Mouse (Mus musculus): ENCODE data around the gene Smurf1. TPM values are rescaled to one million over a fixed set of nuclear protein-coding genes. Genes with fewer than 3 reads are reported as not detected.

Smurf1 gene
- polyA plus RNA-seq, 1 experiment from 2014 or later, result 14.4 TPM

GRCm38 (mm10) chr5:144853931-144854330 is 111.7 kb downstream of the Smurf1 start:
- Histone ChIP-seq H3K36me3 (peaks cover 69% of the 10 kb centered on the region), H3K4me3 (replicated peaks) (no peak overlapping the region), H3K27ac (no peak overlapping the region), H3K4me2 (no peak overlapping the region), H3K27me3 (replicated peaks) (no peaks in the 10 kb centered on the region), H3K9me3 (no peaks in the 10 kb centered on the region), H3K9ac (no peak overlapping the region), H3K4me1 (no peaks in the 10 kb centered on the region)
- WGBS, result 86% methylated on average over 5 of the region's 5 CpGs
- ATAC-seq (ENCODE audit: insufficient read depth, low FRiP score, low read depth), result no peak

DNA sequence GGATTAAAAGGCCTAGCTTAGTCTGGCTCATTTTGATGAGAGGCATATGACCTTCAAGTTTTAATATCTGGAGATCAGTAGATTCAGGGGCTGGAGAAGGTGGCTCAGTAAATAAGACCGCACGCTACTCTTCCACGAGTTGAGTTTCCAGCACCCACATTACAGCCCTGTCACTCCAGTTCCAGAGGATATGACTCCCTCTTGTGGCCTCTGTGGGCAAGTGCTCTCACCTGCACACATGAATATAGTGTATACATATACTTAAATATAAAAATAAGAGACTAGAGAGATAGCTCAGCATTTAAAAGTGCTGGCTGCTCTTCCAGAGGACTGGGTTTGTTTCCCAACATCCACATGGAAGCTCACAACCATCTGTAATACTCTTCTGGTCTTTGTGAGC is 113.8 kb downstream of the Smurf1 start:
- no peak overlapping the region for H3K27ac ChIP-seq
- H3K36me3 ChIP-seq, result peaks cover 82% of the 10 kb centered on the region
- H3K27me3 ChIP-seq (replicated peaks), result no peaks in the 10 kb centered on the region
- ATAC-seq (ENCODE audit: insufficient read depth, low FRiP score, low read depth), result no peak
- no peak overlapping the region for H3K9ac ChIP-seq
- H3K9me3 ChIP-seq, result no peaks in the 10 kb centered on the region
- WGBS, result 92% methylated on average over 3 of the region's 3 CpGs
- H3K4me3 ChIP-seq (replicated peaks), result no peak overlapping the region
- no peak overlapping the region for H3K4me2 ChIP-seq
- H3K4me1 ChIP-seq, result no peaks in the 10 kb centered on the region

DNA sequence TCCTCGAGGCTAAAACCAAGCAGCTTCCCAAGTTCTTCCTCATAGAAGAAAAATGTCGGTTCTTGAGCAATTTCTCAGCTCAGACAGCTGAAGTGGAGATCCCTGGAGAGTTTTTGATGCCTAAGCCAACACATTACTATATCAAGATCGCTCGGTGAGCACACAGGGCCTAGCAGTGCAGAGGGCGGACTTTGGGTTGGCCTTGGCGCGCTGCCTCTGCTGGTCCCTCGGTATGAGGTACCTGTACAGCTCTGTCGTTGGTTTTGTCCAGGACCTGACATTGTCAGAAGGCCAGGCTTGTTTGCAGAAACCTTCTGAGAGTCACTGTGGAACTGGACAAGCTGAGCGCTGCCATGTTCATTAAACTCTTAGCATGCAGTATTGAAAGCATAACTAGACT is 115.7 kb downstream of the Smurf1 start:
- Histone ChIP-seq H3K4me2 (no peak overlapping the region), H3K27ac (no peak overlapping the region), H3K9me3 (no peaks in the 10 kb centered on the region), H3K4me1 (no peaks in the 10 kb centered on the region), H3K27me3 (replicated peaks) (no peaks in the 10 kb centered on the region), H3K9ac (no peak overlapping the region), H3K4me3 (replicated peaks) (no peak overlapping the region), H3K36me3 (peaks cover 86% of the 10 kb centered on the region)
- ATAC-seq (ENCODE audit: insufficient read depth, low FRiP score, low read depth), result no peak
- WGBS, result 90% methylated on average over 10 of the region's 10 CpGs

DNA sequence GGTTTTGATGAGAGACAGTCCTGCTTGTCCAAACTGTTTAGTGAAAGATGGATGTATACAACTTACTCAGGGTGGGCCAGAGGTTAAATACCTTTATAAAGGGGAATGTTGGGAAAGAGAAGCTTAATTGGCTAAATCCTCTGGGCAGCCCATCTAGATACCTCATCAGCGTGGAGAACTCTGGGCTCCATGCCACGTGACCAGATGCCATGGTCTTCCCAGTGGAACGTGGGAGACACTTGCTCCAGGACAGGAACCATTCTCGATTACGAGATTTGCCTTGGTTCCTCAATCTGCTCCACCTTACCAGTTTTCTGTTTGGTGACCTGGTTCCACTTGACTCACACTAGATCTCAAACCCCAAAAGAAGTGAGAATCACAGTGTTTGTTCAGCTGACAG is 116.9 kb downstream of the Smurf1 start:
- Histone ChIP-seq H3K27ac (no peak overlapping the region), H3K4me1 (no peaks in the 10 kb centered on the region), H3K9ac (no peak overlapping the region), H3K36me3 (peaks cover 88% of the 10 kb centered on the region), H3K4me2 (no peak overlapping the region), H3K27me3 (replicated peaks) (no peaks in the 10 kb centered on the region), H3K9me3 (no peaks in the 10 kb centered on the region), H3K4me3 (replicated peaks) (no peak overlapping the region)
- 72% methylated on average over 5 of the region's 5 CpGs for WGBS
- ATAC-seq (ENCODE audit: insufficient read depth, low FRiP score, low read depth), result no peak

DNA sequence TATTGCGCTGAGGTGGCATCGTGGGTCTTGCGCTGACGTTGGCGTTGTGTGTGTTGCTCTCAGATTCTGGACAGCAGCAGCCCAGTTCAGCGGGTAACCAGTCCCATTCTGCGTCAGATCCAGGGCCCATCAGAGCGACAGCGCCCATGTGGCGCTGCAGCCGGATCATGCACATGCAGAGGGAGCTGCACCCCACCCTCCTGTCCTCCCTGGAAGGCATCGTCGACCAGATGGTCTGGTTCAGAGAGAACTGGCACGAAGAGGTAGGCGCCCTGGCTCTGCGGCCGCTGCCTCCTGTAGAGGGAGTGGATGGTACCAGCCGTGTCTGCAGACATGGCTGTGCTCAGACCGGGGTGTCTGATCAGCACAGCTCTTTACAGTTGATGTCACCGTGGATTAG is 120.3 kb downstream of the Smurf1 start:
- Histone ChIP-seq H3K9me3 (no peaks in the 10 kb centered on the region), H3K4me2 (no peak overlapping the region), H3K9ac (no peak overlapping the region; the same call in 1 of the 2 replicates), H3K27ac (no peak overlapping the region), H3K27me3 (replicated peaks) (no peaks in the 10 kb centered on the region), H3K4me1 (no peaks in the 10 kb centered on the region), H3K4me3 (replicated peaks) (no peak overlapping the region), H3K36me3 (peaks cover 90% of the 10 kb centered on the region)
- 97% methylated on average over 20 of the region's 20 CpGs for WGBS
- ATAC-seq (ENCODE audit: insufficient read depth, low FRiP score, low read depth), result no peak

DNA sequence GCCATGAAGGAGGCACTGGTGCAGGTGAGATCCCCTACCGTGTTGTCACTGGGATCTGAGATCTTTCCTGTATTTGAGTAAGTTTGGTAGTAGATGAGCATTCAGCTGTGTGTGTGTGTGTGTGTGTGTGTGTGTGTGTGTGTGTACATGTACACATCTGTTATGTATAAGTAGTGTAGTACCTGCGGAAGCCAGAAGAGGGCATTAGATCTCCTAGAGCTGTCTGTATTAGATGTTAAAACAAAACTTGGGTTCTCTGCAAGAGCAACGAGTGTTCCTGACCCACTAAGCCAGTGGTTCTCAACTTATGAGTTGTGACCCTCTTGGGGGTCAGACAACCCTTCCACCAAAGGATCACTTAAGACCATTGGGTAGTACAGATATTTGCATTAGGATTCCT is 129.5 kb downstream of the Smurf1 start:
- no peak overlapping the region for H3K27ac ChIP-seq
- no peak overlapping the region for H3K4me2 ChIP-seq
- 88% methylated on average over 3 of the region's 3 CpGs for WGBS

DNA sequence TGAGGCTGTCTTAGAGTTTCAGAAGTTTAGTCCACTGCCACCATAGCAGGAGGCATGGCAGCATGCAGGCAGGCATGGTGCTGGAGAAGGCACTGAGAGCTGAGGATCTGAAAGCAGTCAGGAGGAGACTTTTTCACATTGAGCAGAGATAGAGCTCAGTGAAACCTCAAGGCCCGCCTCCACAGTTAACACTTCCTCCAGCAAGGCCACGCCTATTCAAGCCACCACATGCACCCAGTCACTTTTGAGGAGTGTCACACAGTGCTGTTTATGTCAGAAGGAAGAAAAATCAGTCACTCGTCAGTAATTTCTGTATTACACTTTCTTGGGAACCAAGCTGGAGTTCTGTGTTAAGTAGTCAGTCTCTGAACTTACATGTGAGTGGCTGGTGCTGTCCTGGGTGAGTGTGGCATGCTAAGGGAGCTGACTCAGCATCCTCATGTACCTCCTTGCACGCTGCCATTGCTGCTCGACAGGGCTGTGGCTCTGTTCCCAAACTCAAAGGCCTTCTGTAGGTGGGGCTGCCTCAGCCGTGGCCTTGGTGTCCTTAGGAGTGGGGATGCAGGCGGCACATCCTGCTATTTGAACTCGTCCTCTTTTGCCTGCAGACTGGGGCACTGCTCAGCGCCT is 133.7 kb downstream of the Smurf1 start:
- Histone ChIP-seq H3K9me3 (no peaks in the 10 kb centered on the region), H3K36me3 (peaks cover 91% of the 10 kb centered on the region)
- no peak for ATAC-seq (ENCODE audit: insufficient read depth, low FRiP score, low read depth)

More for the DNA sequence above, 129.5 kb downstream of the Smurf1 start:
- ATAC-seq (ENCODE audit: insufficient read depth, low FRiP score, low read depth), result no peak
- H3K9ac ChIP-seq, result no peak overlapping the region
- H3K4me3 ChIP-seq (replicated peaks), result no peak overlapping the region
- H3K27me3 ChIP-seq (replicated peaks), result no peaks in the 10 kb centered on the region
- H3K9me3 ChIP-seq, result no peaks in the 10 kb centered on the region
- peaks cover 89% of the 10 kb centered on the region for H3K36me3 ChIP-seq
- no peaks in the 10 kb centered on the region for H3K4me1 ChIP-seq

DNA sequence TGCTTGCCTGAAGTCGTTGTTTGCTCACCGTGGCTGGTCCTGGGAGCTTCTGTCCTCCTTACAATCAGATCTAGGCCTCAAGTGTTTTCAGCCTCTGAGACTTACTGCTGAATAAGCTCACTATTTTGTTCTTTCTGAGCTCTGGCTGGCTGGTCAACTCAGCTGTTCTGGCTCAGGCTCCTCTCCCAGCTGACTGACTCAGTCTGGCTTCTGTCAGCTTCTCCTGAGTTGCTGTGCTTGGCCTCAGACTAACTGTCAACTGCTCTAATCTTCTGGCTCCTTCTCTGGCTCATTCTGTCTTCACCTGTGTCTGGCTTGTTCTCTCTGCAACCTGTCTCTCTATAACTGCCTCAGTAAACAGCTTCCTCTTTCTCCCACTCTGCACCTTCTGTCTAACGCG is 136.0 kb downstream of the Smurf1 start:
- no peak overlapping the region for H3K4me3 ChIP-seq (replicated peaks)
- no peak overlapping the region for H3K27ac ChIP-seq
- no peak overlapping the region for H3K4me2 ChIP-seq
- ATAC-seq (ENCODE audit: insufficient read depth, low FRiP score, low read depth), result no peak
- H3K4me1 ChIP-seq, result no peaks in the 10 kb centered on the region
- H3K27me3 ChIP-seq (replicated peaks), result no peaks in the 10 kb centered on the region
- H3K9me3 ChIP-seq, result no peaks in the 10 kb centered on the region
- 84% methylated on average over 4 of the region's 4 CpGs for WGBS
- peaks cover 92% of the 10 kb centered on the region for H3K36me3 ChIP-seq
- H3K9ac ChIP-seq, result no peak overlapping the region

More for the DNA sequence above, 133.7 kb downstream of the Smurf1 start:
- H3K9ac ChIP-seq, result no peak overlapping the region
- H3K27me3 ChIP-seq (replicated peaks), result no peaks in the 10 kb centered on the region
- H3K4me2 ChIP-seq, result no peak overlapping the region
- H3K4me3 ChIP-seq (replicated peaks), result no peak overlapping the region
- H3K27ac ChIP-seq, result no peak overlapping the region
- 81% methylated on average over 9 of the region's 9 CpGs for WGBS
- H3K4me1 ChIP-seq, result no peaks in the 10 kb centered on the region

GRCm38 (mm10) chr5:144828365-144829102 is 137.1 kb downstream of the Smurf1 start:
- H3K36me3 ChIP-seq, result peaks cover 91% of the 10 kb centered on the region
- WGBS, result 94% methylated on average over 20 of the region's 20 CpGs

More at GRCm38 (mm10) chr5:144828365-144829102, 137.1 kb downstream of the Smurf1 start:
- no peak overlapping the region for H3K9ac ChIP-seq
- no peak overlapping the region for H3K4me2 ChIP-seq
- no peaks in the 10 kb centered on the region for H3K9me3 ChIP-seq
- no peaks in the 10 kb centered on the region for H3K27me3 ChIP-seq (replicated peaks)
- no peak overlapping the region for H3K27ac ChIP-seq
- no peaks in the 10 kb centered on the region for H3K4me1 ChIP-seq
- H3K4me3 ChIP-seq (replicated peaks), result no peak overlapping the region
- ATAC-seq (ENCODE audit: insufficient read depth, low FRiP score, low read depth), result no peak

Small RNAs within 50 kb of the gene (microRNA-seq; reads per million reads assigned to microRNA genes)
- gene Mir7039, result not detected

Other genes starting within 250 kb of the Smurf1 start
- gene Tmem130, start 204.0 kb downstream of the Smurf1 start, polyA plus RNA-seq (2015; fragmentation: Nextera tagmentation; extraction: Ambion mirVana), result 3.4 and 4.4 TPM in 2 replicates
- 60.7 and 62.1 TPM in 2 replicates for gene Trrap, start 198.1 kb downstream of the Smurf1 start, polyA plus RNA-seq (2015; fragmentation: Nextera tagmentation; extraction: Ambion mirVana)
- gene Gm4871, start 66.9 kb upstream of the Smurf1 start, polyA plus RNA-seq (2015; fragmentation: Nextera tagmentation; extraction: Ambion mirVana), result not detected in 2 replicates
- not detected in 2 replicates for gene 1700018F24Rik, start 77.1 kb upstream of the Smurf1 start, polyA plus RNA-seq (2015; fragmentation: Nextera tagmentation; extraction: Ambion mirVana)
- 134 and 138 TPM in 2 replicates for gene Arpc1a, start 118.0 kb upstream of the Smurf1 start, polyA plus RNA-seq (2015; fragmentation: Nextera tagmentation; extraction: Ambion mirVana)
- 0.18 and 0.52 TPM in 2 replicates for gene Kpna7, start 118.2 kb upstream of the Smurf1 start, polyA plus RNA-seq (2015; fragmentation: Nextera tagmentation; extraction: Ambion mirVana)
- 393 and 405 TPM in 2 replicates for gene Arpc1b, start 148.4 kb upstream of the Smurf1 start, polyA plus RNA-seq (2015; fragmentation: Nextera tagmentation; extraction: Ambion mirVana)
- gene Pdap1, start 174.4 kb upstream of the Smurf1 start, polyA plus RNA-seq (2015; fragmentation: Nextera tagmentation; extraction: Ambion mirVana), result 90.9 and 91.1 TPM in 2 replicates
- 175 TPM in 2 replicates for gene Bud31, start 174.5 kb upstream of the Smurf1 start, polyA plus RNA-seq (2015; fragmentation: Nextera tagmentation; extraction: Ambion mirVana)
- gene Ptcd1, start 201.3 kb upstream of the Smurf1 start, polyA plus RNA-seq (2015; fragmentation: Nextera tagmentation; extraction: Ambion mirVana), result 13.7 and 13.9 TPM in 2 replicates
- 43.0 and 44.6 TPM in 2 replicates for gene Cpsf4, start 201.4 kb upstream of the Smurf1 start, polyA plus RNA-seq (2015; fragmentation: Nextera tagmentation; extraction: Ambion mirVana)
- gene Atp5j2, start 226.2 kb upstream of the Smurf1 start, polyA plus RNA-seq (2015; fragmentation: Nextera tagmentation; extraction: Ambion mirVana), result 678 and 770 TPM in 2 replicates
- gene Zkscan14, start 236.0 kb upstream of the Smurf1 start, polyA plus RNA-seq (2015; fragmentation: Nextera tagmentation; extraction: Ambion mirVana), result 7.4 and 8.0 TPM in 2 replicates
- gene Zkscan5, start 238.7 kb upstream of the Smurf1 start, polyA plus RNA-seq (2015; fragmentation: Nextera tagmentation; extraction: Ambion mirVana), result 10.4 and 12.1 TPM in 2 replicates